ENCODE assay signal across 8 mouse cellular contexts in the genomic region with DNA sequence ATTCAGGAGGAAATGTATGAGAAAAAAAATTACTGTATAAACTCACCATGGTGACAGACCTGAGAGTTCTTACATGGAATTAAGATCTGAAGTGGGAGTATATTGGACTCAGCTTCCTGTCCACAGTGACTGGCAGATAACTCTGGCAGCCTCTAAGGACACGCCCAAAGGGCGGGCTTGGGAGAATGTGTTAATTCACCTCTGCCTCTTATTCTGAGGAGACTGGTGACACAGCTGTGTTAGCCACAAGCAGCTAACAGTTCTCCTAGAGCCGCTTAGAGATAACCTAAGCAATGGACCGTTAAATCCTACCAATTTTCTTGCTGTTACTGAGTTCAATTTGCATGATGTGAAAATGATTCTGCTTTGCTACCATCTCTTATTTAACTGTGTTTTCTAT.
DNase-seq lines count a peak whose midpoint lies in the region; ATAC-seq and TF ChIP-seq lines count a peak whose summit lies in the region.

No protein-coding gene starts in this region.

- intact Hi-C loops in heart, postnatal 36 days (cut with DNase I) = no loop called here

- no peak overlapping the region for H3K4me3 ChIP-seq in lung, adult 2 months (replicated peaks; ENCODE audit: extremely low read depth, low read depth, low read length)
- no peak overlapping the region for H3K4me3 ChIP-seq in cerebellum, adult 2 months (replicated peaks; ENCODE audit: insufficient read depth, low read depth, low read length)

- no peak overlapping the region for H3K27ac ChIP-seq in cerebellum, adult 2 months (ENCODE audit: insufficient read depth, low read length)

- peaks cover 18% of the 10 kb centered on the region for H3K4me1 ChIP-seq in lung, adult 2 months (ENCODE audit: control insufficient read depth, insufficient read depth, low read length)
- peaks cover 10% of the 10 kb centered on the region for H3K4me1 ChIP-seq in cerebellum, adult 2 months (ENCODE audit: control insufficient read depth, insufficient read depth, low read length)

- ATAC-seq in megakaryocyte, adult 5-6 weeks (ENCODE audit: poor library complexity, severe bottlenecking) = peak; percentile 86

- TF ChIP-seq CTCF in lung, adult 2 months (IDR thresholded peaks at IDR 0.05; ENCODE audit: insufficient read depth, low read length) = no peak
- TF ChIP-seq CTCF in cerebellum, adult 2 months (IDR thresholded peaks at IDR 0.05; ENCODE audit: borderline replicate concordance, insufficient read depth, low read depth, low read length) = no peak

- DNase-seq in lung, adult 18-20 months = peak; percentile 72 to 79
- DNase-seq in lung, adult 2 months = no peak
- peak; percentile 55 for DNase-seq in embryo, embryonic 10.5 days (ENCODE audit: low spot score)
- DNase-seq in heart, postnatal 36 days = peak; percentile 37 to 38
- no peak for DNase-seq in cerebellum, adult 8-10 months
- no peak for DNase-seq in cerebellum, adult 2 months
- no peak for DNase-seq in adrenal gland, adult (ENCODE audit: inconsistent age in 2 of 2, low spot score in 1 of 2)

- no peak for TF ChIP-seq POLR2A in lung, adult 2 months (IDR thresholded peaks at IDR 0.05; ENCODE audit: borderline replicate concordance, extremely low read depth, low read depth, low read length)
- no peak for TF ChIP-seq POLR2A in cerebellum, adult 2 months (IDR thresholded peaks at IDR 0.05; ENCODE audit: borderline replicate concordance, insufficient read depth, low read length)

- 28% methylated on average over 4 of the region's 4 CpGs for WGBS in lung, adult 2 months
- 64% methylated on average over 4 of the region's 4 CpGs for WGBS in cerebellum, adult 2 months

- no peaks in the 10 kb centered on the region for H3K27me3 ChIP-seq in cerebellum, adult 2 months (ENCODE audit: control insufficient read depth, insufficient read depth, low read length)

Comparison
In these comparisons a context has a peak if more than half of its experiments do, and no peak if none do; other contexts are left out.
1. DNase-seq: peak in lung, adult 18-20 months (2 of 2), embryo, embryonic 10.5 days (single experiment) and heart, postnatal 36 days (2 of 2); none in lung, adult 2 months (single experiment), cerebellum, adult 8-10 months (single experiment), cerebellum, adult 2 months (0 of 2) and adrenal gland, adult (0 of 2).